Mouse (Mus musculus): ENCODE results near the gene Eef1akmt4. TPM values are rescaled to one million over a fixed set of nuclear protein-coding genes. Genes with fewer than 3 reads are reported as not detected.

The Eef1akmt4 gene
- polyA plus RNA-seq, 1 experiment from 2014 or later: 7.9 TPM

- under 1% methylated on average over 34 of the region's 37 CpGs for WGBS
- peak overlapping the region; percentile 96 for H3K27ac ChIP-seq (ENCODE audit: low read length)
- peak overlapping the region; percentile 94 for H3K9ac ChIP-seq (ENCODE audit: low read depth, low read length)
- H3K9me3 ChIP-seq (replicated peaks; ENCODE audit: control insufficient read depth, low read length, poor library complexity, severe bottlenecking): no peaks in the 10 kb centered on the region
- H3K4me3 ChIP-seq (ENCODE audit: low read depth, low read length): peak overlapping the region; percentile 89
- peaks cover 13% of the 10 kb centered on the region for H3K4me1 ChIP-seq (ENCODE audit: control insufficient read depth, insufficient read depth, low read length)
- H3K27me3 ChIP-seq (ENCODE audit: control insufficient read depth, insufficient read depth, low read depth, low read length): no peaks in the 10 kb centered on the region
- H3K36me3 ChIP-seq (ENCODE audit: control insufficient read depth, insufficient read depth, low read length): no peaks in the 10 kb centered on the region
- peak overlapping the region; percentile 77 for H3K4me2 ChIP-seq (ENCODE audit: low read length)
- ATAC-seq: peak; percentile 74
Observed at GRCm38 (mm10) chr16:20621991-20622685, 10.7 kb downstream of the Eef1akmt4 start.

- H3K9ac ChIP-seq (ENCODE audit: low read depth, low read length): no peak overlapping the region
- no peak overlapping the region for H3K4me3 ChIP-seq (ENCODE audit: low read depth, low read length)
- H3K27me3 ChIP-seq (ENCODE audit: control insufficient read depth, insufficient read depth, low read depth, low read length): no peaks in the 10 kb centered on the region
- H3K4me1 ChIP-seq (ENCODE audit: control insufficient read depth, insufficient read depth, low read length): peaks cover 13% of the 10 kb centered on the region
- WGBS: 36% methylated on average over 2 of the region's 2 CpGs
- peak overlapping the region; percentile 96; the same call in 1 of the 2 replicates for H3K27ac ChIP-seq (ENCODE audit: low read length)
- no peaks in the 10 kb centered on the region for H3K36me3 ChIP-seq (ENCODE audit: control insufficient read depth, insufficient read depth, low read length)
- H3K4me2 ChIP-seq (ENCODE audit: low read length): no peak overlapping the region
- no peak for ATAC-seq
- H3K9me3 ChIP-seq (replicated peaks; ENCODE audit: control insufficient read depth, low read length, poor library complexity, severe bottlenecking): no peaks in the 10 kb centered on the region
Observed at GRCm38 (mm10) chr16:20623211-20623610, 11.8 kb downstream of the Eef1akmt4 start.

- Histone ChIP-seq H3K4me1 (ENCODE audit: control insufficient read depth, insufficient read depth, low read length) (peaks cover 3% of the 10 kb centered on the region; the same call in 1 of the 2 replicates), H3K9ac (ENCODE audit: low read depth, low read length) (no peak overlapping the region), H3K4me3 (ENCODE audit: low read depth, low read length) (peak overlapping the region; percentile 67; the same call in 1 of the 2 replicates), H3K27ac (ENCODE audit: low read length) (no peak overlapping the region), H3K36me3 (ENCODE audit: control insufficient read depth, insufficient read depth, low read length) (no peaks in the 10 kb centered on the region), H3K27me3 (ENCODE audit: control insufficient read depth, insufficient read depth, low read depth, low read length) (no peaks in the 10 kb centered on the region), H3K9me3 (replicated peaks; ENCODE audit: control insufficient read depth, low read length, poor library complexity, severe bottlenecking) (no peaks in the 10 kb centered on the region), H3K4me2 (ENCODE audit: low read length) (peak overlapping the region; percentile 88)
- WGBS: 54% methylated on average over 11 of the region's 11 CpGs
- ATAC-seq: peak; percentile 30; the same call in 1 of the 2 replicates
Observed at GRCm38 (mm10) chr16:20628871-20629391, 17.5 kb downstream of the Eef1akmt4 start.

- H3K36me3 ChIP-seq (ENCODE audit: control insufficient read depth, insufficient read depth, low read length): no peaks in the 10 kb centered on the region
- peak within 1 kb of the TSS; percentile 67 for H3K4me3 ChIP-seq (ENCODE audit: low read depth, low read length)
- ATAC-seq: peak; percentile 80
- no peaks in the 10 kb centered on the region for H3K9me3 ChIP-seq (replicated peaks; ENCODE audit: control insufficient read depth, low read length, poor library complexity, severe bottlenecking)
- H3K4me1 ChIP-seq (ENCODE audit: control insufficient read depth, insufficient read depth, low read length): peaks cover 3% of the 10 kb centered on the region; the same call in 1 of the 2 replicates
- peak within 1 kb of the TSS; percentile 79 for H3K27ac ChIP-seq (ENCODE audit: low read length)
- 5% methylated on average over 52 of the region's 54 CpGs for WGBS
- no peaks in the 10 kb centered on the region for H3K27me3 ChIP-seq (ENCODE audit: control insufficient read depth, insufficient read depth, low read depth, low read length)
- H3K9ac ChIP-seq (ENCODE audit: low read depth, low read length): peak within 1 kb of the TSS; percentile 88
- peak within 1 kb of the TSS; percentile 88 for H3K4me2 ChIP-seq (ENCODE audit: low read length)
Observed at GRCm38 (mm10) chr16:20629731-20630634, 18.6 kb downstream of the Eef1akmt4 start, which contains the start of gene Ece2. Gene Ece2, plus strand, starts transcription at chr16:20629828.

- 0 out of 2 replicates have a peak overlapping the region, but pooled peaks have one; percentile 52 for H3K27ac ChIP-seq (ENCODE audit: low read length)
- H3K4me2 ChIP-seq (ENCODE audit: low read length): no peak overlapping the region
- peaks cover 6% of the 10 kb centered on the region; the same call in 1 of the 2 replicates for H3K36me3 ChIP-seq (ENCODE audit: control insufficient read depth, insufficient read depth, low read length)
- no peak for ATAC-seq
- no peaks in the 10 kb centered on the region for H3K9me3 ChIP-seq (replicated peaks; ENCODE audit: control insufficient read depth, low read length, poor library complexity, severe bottlenecking)
- WGBS: 85% methylated on average over 8 of the region's 8 CpGs
- H3K9ac ChIP-seq (ENCODE audit: low read depth, low read length): no peak overlapping the region
- no peaks in the 10 kb centered on the region for H3K27me3 ChIP-seq (ENCODE audit: control insufficient read depth, insufficient read depth, low read depth, low read length)
- no peak overlapping the region for H3K4me3 ChIP-seq (ENCODE audit: low read depth, low read length)
- H3K4me1 ChIP-seq (ENCODE audit: control insufficient read depth, insufficient read depth, low read length): no peaks in the 10 kb centered on the region
Observed at GRCm38 (mm10) chr16:20637410-20637809, 26.0 kb downstream of the Eef1akmt4 start.

GRCm38 (mm10) chr16:20638367-20638766 lies 27.0 kb downstream of the Eef1akmt4 start:
- WGBS: 62% methylated on average over 8 of the region's 8 CpGs
- peak overlapping the region; percentile 31; the same call in 1 of the 2 replicates for H3K4me2 ChIP-seq (ENCODE audit: low read length)
- peak overlapping the region; percentile 54 for H3K27ac ChIP-seq (ENCODE audit: low read length)

GRCm38 (mm10) chr16:20642161-20642560 lies 30.8 kb downstream of the Eef1akmt4 start:
- Histone ChIP-seq H3K4me2 (ENCODE audit: low read length) (no peak overlapping the region), H3K27me3 (ENCODE audit: control insufficient read depth, insufficient read depth, low read depth, low read length) (no peaks in the 10 kb centered on the region), H3K9ac (ENCODE audit: low read depth, low read length) (no peak overlapping the region), H3K4me1 (ENCODE audit: control insufficient read depth, insufficient read depth, low read length) (no peaks in the 10 kb centered on the region), H3K9me3 (replicated peaks; ENCODE audit: control insufficient read depth, low read length, poor library complexity, severe bottlenecking) (no peaks in the 10 kb centered on the region), H3K36me3 (ENCODE audit: control insufficient read depth, insufficient read depth, low read length) (peaks cover 6% of the 10 kb centered on the region; the same call in 1 of the 2 replicates), H3K4me3 (ENCODE audit: low read depth, low read length) (no peak overlapping the region), H3K27ac (ENCODE audit: low read length) (no peak overlapping the region)
- under 1% methylated on average over 8 of the region's 8 CpGs for WGBS
- ATAC-seq: peak; percentile 34; the same call in 1 of the 2 replicates

More at GRCm38 (mm10) chr16:20638367-20638766, 27.0 kb downstream of the Eef1akmt4 start:
- Histone ChIP-seq H3K9ac (ENCODE audit: low read depth, low read length) (no peak overlapping the region), H3K4me3 (ENCODE audit: low read depth, low read length) (no peak overlapping the region), H3K36me3 (ENCODE audit: control insufficient read depth, insufficient read depth, low read length) (peaks cover 6% of the 10 kb centered on the region; the same call in 1 of the 2 replicates), H3K9me3 (replicated peaks; ENCODE audit: control insufficient read depth, low read length, poor library complexity, severe bottlenecking) (no peaks in the 10 kb centered on the region), H3K27me3 (ENCODE audit: control insufficient read depth, insufficient read depth, low read depth, low read length) (no peaks in the 10 kb centered on the region), H3K4me1 (ENCODE audit: control insufficient read depth, insufficient read depth, low read length) (no peaks in the 10 kb centered on the region)
- no peak for ATAC-seq

- no peak for ATAC-seq
- Histone ChIP-seq H3K4me1 (ENCODE audit: control insufficient read depth, insufficient read depth, low read length) (no peaks in the 10 kb centered on the region), H3K27me3 (ENCODE audit: control insufficient read depth, insufficient read depth, low read depth, low read length) (no peaks in the 10 kb centered on the region), H3K9ac (ENCODE audit: low read depth, low read length) (no peak overlapping the region), H3K27ac (ENCODE audit: low read length) (no peak overlapping the region), H3K36me3 (ENCODE audit: control insufficient read depth, insufficient read depth, low read length) (peaks cover 6% of the 10 kb centered on the region; the same call in 1 of the 2 replicates), H3K4me3 (ENCODE audit: low read depth, low read length) (no peak overlapping the region), H3K9me3 (replicated peaks; ENCODE audit: control insufficient read depth, low read length, poor library complexity, severe bottlenecking) (no peaks in the 10 kb centered on the region), H3K4me2 (ENCODE audit: low read length) (no peak overlapping the region)
- whole genome bisulfite sequencing: 84% methylated on average over 7 of the region's 7 CpGs
Observed at GRCm38 (mm10) chr16:20643911-20644310, 32.5 kb downstream of the Eef1akmt4 start.

All from midbrain, embryonic 16.5 days (tissue).